Mouse (Mus musculus): Measurements from ENCODE around the gene Mmp1b.
"Not testable (repeated sequence)": the region's sequence is repeated elsewhere in the genome, so short reads cannot be mapped to it uniquely, and the experiment has no call there.

Mmp1b gene

GRCm38 (mm10) chr9:7387947-7388346 is at the start of gene Mmp1b:
TSS of gene Mmp1b (minus strand) at chr9:7388047.
- DNase-seq (ENCODE audit: inconsistent ontology term), result no peak

- DNase-seq (ENCODE audit: inconsistent ontology term), result not testable (repeated sequence)
Measured at GRCm38 (mm10) chr9:7396556-7396955, 8.7 kb upstream of the Mmp1b start.

- DNase-seq (ENCODE audit: inconsistent ontology term), result no peak
Measured at GRCm38 (mm10) chr9:7354535-7354934, 33.3 kb downstream of the Mmp1b start.

- no peak for DNase-seq (ENCODE audit: inconsistent ontology term)
Measured at GRCm38 (mm10) chr9:7345513-7345912, 42.3 kb downstream of the Mmp1b start.

GRCm38 (mm10) chr9:7344107-7344506 is 43.7 kb downstream of the Mmp1b start, which contains the start of gene Mmp12:
TSS of gene Mmp12 (plus strand) at chr9:7344381.
- DNase-seq (ENCODE audit: inconsistent ontology term), result no peak

- no peak for DNase-seq (ENCODE audit: inconsistent ontology term)
Measured at GRCm38 (mm10) chr9:7336740-7337483, 50.9 kb downstream of the Mmp1b start.

- no peak for DNase-seq (ENCODE audit: inconsistent ontology term)
Measured at GRCm38 (mm10) chr9:7335766-7336680, 51.8 kb downstream of the Mmp1b start.

GRCm38 (mm10) chr9:7331847-7332246 is 56.0 kb downstream of the Mmp1b start:
- DNase-seq (ENCODE audit: inconsistent ontology term), result peak; percentile 22

All from Muller cell, postnatal 12 days (primary cell).